Mouse (Mus musculus) limb, embryonic 10.5 days (tissue): ENCODE data around the gene Scd3. TPM values are rescaled to one million over a fixed set of nuclear protein-coding genes. Genes with fewer than 3 reads are reported as not detected.
A peak's percentile ranks its signal among the peaks of the same experiment; 100 is the strongest.
"Not testable (repeated sequence)": the region's sequence is repeated elsewhere in the genome, so short reads cannot be mapped to it uniquely, and the experiment has no call there.

ENCODE experiments used
- DNase-seq: peaks from one replicate; pipeline ENCODE4 v3.0.0-alpha.2; 2017; ENCODE audit warnings: low spot score
- H3K27ac ChIP-seq: fragments of 300-500 bp; sonication (generic); 2 replicates; pipeline ENCODE4 v1.5.1; 2016; ENCODE audit warnings: mild to moderate bottlenecking
- H3K27me3 ChIP-seq: fragments of 300-500 bp; sonication (generic); 2 replicates; pipeline ENCODE4 v1.6.1; 2016; ENCODE audit warnings: low read depth, mild to moderate bottlenecking; ENCODE audit not compliant: poor library complexity, severe bottlenecking
- H3K36me3 ChIP-seq: fragments of 300-500 bp; sonication (generic); 2 replicates; pipeline ENCODE4 v1.6.1; 2016; ENCODE audit warnings: mild to moderate bottlenecking, moderate library complexity
- H3K4me1 ChIP-seq: fragments of 300-500 bp; sonication (generic); 2 replicates; pipeline ENCODE4 v1.6.1; 2016
- H3K4me3 ChIP-seq: fragments of 300-500 bp; sonication (generic); 2 replicates; pipeline ENCODE4 v1.5.1; 2016; ENCODE audit warnings: mild to moderate bottlenecking, moderate library complexity
- H3K9me3 ChIP-seq: fragments of 300-500 bp; sonication (generic); replicated peaks from 2 replicates; pipeline ENCODE4 v1.6.1; 2016; ENCODE audit warnings: mild to moderate bottlenecking
- WGBS: fragments of 180-500 bp; shearing (Covaris S2); methylation state at CpG from one replicate; pipeline ENCODE4 v1.1.7; 2016; 5-methylcytosine and 5-hydroxymethylcytosine counted together
- polyA plus RNA-seq: library from polyadenylated mRNA; unstranded; fragments of >200 nt; fragmentation: Nextera tagmentation; extraction: Ambion mirVana; gene quantifications from 2 replicates; pipeline ENCODE4 v1.2.1, GENCODE M21; 2016

Gene Scd3
- polyA plus RNA-seq, 1 experiment from 2014 or later = 0.41 TPM

DNA sequence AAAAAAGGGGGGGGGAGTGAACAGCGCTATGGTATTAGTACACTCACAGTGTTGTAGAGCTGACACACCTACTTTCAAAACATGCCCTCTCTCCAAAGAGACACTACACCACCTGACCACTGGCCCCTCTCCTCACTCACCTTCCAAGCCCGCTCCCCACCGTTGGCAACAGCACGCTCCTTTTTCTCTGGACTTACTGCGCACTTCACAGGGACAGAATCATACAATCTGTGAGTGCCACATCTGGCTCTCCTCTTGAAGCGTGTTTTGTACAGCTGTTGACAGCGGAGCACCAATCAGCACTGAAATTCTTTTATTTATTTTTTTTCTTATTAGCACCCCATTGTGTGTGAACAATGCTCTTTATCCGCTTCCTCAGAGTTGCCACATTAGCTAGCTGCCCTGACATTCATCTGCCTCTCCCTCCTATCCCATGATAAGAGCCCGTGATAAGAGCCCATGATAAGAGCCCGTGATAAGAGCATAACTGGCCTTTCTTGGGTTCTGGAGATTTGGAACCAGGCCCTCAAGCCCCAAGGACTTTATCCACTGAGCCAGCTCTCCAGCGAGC, 43.4 kb downstream of the Scd3 start:
- Histone ChIP-seq H3K4me1 (peaks cover 29% of the 10 kb centered on the region), H3K27ac (no peak overlapping the region), H3K36me3 (no peaks in the 10 kb centered on the region), H3K4me3 (no peak overlapping the region), H3K9me3 (no peaks in the 10 kb centered on the region), H3K27me3 (no peaks in the 10 kb centered on the region)
- no peak for DNase-seq
- 56% methylated on average over 11 of the region's 11 CpGs for WGBS

GRCm38 (mm10) chr19:44247281-44248080, 44.4 kb downstream of the Scd3 start:
- peak; percentile 55 for DNase-seq
- H3K36me3 ChIP-seq = no peaks in the 10 kb centered on the region
- H3K27ac ChIP-seq = peak overlapping the region; percentile 87
- no peaks in the 10 kb centered on the region for H3K27me3 ChIP-seq
- H3K4me1 ChIP-seq = peaks cover 39% of the 10 kb centered on the region
- WGBS = 2% methylated on average over 25 of the region's 25 CpGs
- H3K9me3 ChIP-seq = no peaks in the 10 kb centered on the region
- H3K4me3 ChIP-seq = peak overlapping the region; percentile 55

DNA sequence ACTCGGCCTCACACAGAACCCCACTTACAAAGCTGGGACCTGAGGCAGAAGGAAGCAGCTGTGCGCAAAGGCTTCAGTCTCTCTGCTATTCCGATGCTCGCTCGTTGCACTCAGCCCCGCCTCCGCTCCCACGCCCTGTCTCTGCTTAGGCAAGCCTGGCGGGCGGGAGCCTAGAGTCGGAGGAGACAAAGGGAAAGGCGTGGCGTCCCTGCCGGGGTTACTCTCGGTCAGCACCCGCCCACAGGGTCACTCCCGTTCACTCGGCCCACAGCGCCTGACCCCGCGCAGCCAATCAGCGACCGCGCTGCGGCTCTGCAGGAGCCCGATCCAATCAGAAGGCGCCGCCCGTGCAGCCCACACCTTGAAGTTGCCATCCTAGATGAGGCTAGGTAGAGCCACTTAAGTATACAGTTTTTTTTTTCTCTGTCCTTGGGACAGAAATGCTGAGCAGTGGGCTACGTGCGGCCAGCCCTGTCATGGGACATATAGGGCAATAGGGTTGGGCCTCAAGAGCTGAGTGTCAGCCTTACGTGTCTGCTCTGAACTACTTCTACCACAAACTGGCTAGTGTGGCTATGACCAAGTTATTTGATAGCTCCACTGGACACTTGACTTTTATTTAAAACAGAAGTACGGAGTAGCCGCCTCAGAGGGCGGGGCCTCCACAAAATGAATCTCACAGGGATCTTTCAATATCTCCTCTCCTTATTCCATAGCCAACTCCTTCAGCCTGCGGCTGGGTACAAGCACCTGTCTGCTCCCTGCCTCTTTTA, 45.2 kb downstream of the Scd3 start:
- H3K4me3 ChIP-seq = peak overlapping the region; percentile 55
- peaks cover 44% of the 10 kb centered on the region for H3K4me1 ChIP-seq
- DNase-seq = peak; percentile 99
- 3% methylated on average over 36 of the region's 36 CpGs for WGBS
- H3K27me3 ChIP-seq = no peaks in the 10 kb centered on the region
- no peaks in the 10 kb centered on the region for H3K36me3 ChIP-seq
- no peaks in the 10 kb centered on the region for H3K9me3 ChIP-seq
- H3K27ac ChIP-seq = peak overlapping the region; percentile 87

GRCm38 (mm10) chr19:44248854-44249351, 45.8 kb downstream of the Scd3 start:
- DNase-seq = no peak
- H3K27ac ChIP-seq = peak overlapping the region; percentile 87
- H3K36me3 ChIP-seq = no peaks in the 10 kb centered on the region
- no peaks in the 10 kb centered on the region for H3K9me3 ChIP-seq
- 75% methylated on average over 11 of the region's 11 CpGs for WGBS
- H3K4me1 ChIP-seq = peaks cover 44% of the 10 kb centered on the region
- H3K4me3 ChIP-seq = peak overlapping the region; percentile 55
- no peaks in the 10 kb centered on the region for H3K27me3 ChIP-seq

- H3K36me3 ChIP-seq, H3K9me3 ChIP-seq, DNase-seq, H3K27ac ChIP-seq, H3K27me3 ChIP-seq, H3K4me3 ChIP-seq: not testable (repeated sequence)
- H3K4me1 ChIP-seq = peaks cover 41% of the 10 kb centered on the region
- 91% methylated on average over 6 of the region's 6 CpGs for WGBS
Measured at GRCm38 (mm10) chr19:44251138-44251537, 48.1 kb downstream of the Scd3 start.

- Histone ChIP-seq H3K27me3 (no peaks in the 10 kb centered on the region), H3K4me3 (no peak overlapping the region), H3K27ac (no peak overlapping the region; the same call in 1 of the 2 replicates), H3K36me3 (no peaks in the 10 kb centered on the region), H3K4me1 (peaks cover 36% of the 10 kb centered on the region), H3K9me3 (no peaks in the 10 kb centered on the region)
- 67% methylated on average over 12 of the region's 12 CpGs for WGBS
- DNase-seq = no peak
Measured at GRCm38 (mm10) chr19:44251936-44252558, 49.0 kb downstream of the Scd3 start.

- H3K4me3 ChIP-seq, H3K9me3 ChIP-seq, DNase-seq, H3K27me3 ChIP-seq, H3K27ac ChIP-seq, H3K36me3 ChIP-seq: not testable (repeated sequence)
- WGBS = 83% methylated on average over 4 of the region's 4 CpGs
- H3K4me1 ChIP-seq = peaks cover 21% of the 10 kb centered on the region
Measured at GRCm38 (mm10) chr19:44254106-44254505, 51.0 kb downstream of the Scd3 start.

- 91% methylated on average over 13 of the region's 13 CpGs for WGBS
- no peaks in the 10 kb centered on the region for H3K9me3 ChIP-seq
Measured at GRCm38 (mm10) chr19:44257377-44257966, 54.4 kb downstream of the Scd3 start.

DNA sequence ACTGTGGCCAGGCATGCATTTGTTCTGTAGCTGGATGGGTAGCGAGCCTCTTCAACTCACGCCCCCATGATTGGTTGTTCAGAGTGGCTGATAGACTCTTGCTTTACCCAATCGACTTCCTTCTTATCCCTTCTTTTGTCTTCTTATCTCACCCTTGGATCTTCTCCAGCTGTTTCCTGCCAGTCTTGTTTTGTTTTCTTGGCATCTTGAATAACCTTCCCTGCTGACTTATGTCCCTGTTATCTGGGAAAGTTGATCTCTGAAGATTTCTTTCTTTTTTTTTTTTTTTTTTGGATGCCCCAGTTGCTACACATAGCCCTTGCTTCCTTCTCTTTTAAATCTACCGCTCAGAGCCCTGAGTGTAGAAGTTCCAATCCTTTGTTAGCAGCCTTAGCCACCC, 56.4 kb downstream of the Scd3 start:
- Histone ChIP-seq H3K36me3 (no peaks in the 10 kb centered on the region), H3K4me1 (0 out of 2 replicates have a peak, but pooled peaks cover 7% of the 10 kb centered on the region), H3K9me3 (no peaks in the 10 kb centered on the region), H3K27me3 (no peaks in the 10 kb centered on the region), H3K4me3 (no peak overlapping the region), H3K27ac (no peak overlapping the region)
- 91% methylated on average over 4 of the region's 4 CpGs for WGBS
- no peak for DNase-seq

More at GRCm38 (mm10) chr19:44257377-44257966, 54.4 kb downstream of the Scd3 start:
- Histone ChIP-seq H3K4me3 (no peak overlapping the region), H3K27me3 (no peaks in the 10 kb centered on the region), H3K4me1 (peaks cover 8% of the 10 kb centered on the region), H3K36me3 (no peaks in the 10 kb centered on the region), H3K27ac (no peak overlapping the region)
- DNase-seq = no peak

DNA sequence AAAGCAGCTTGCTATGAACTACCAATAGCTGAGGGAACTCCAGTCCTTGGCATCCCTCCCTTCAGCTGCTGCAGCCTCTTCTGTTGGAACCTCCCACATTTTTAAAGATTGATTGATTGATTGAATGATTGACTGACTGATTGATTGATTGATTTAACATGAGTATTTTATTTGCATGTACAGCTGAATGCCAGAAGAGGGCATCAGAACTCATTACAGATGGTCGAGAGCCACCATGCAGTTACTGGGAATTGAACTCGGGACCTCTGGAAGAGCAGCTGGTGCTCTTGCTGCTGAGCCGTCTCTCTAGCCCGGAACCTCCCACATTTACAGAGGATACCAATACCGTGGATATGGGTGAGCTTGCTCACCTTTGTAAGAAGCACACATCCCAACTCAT, 57.4 kb downstream of the Scd3 start:
- no peaks in the 10 kb centered on the region for H3K27me3 ChIP-seq
- peaks cover 14% of the 10 kb centered on the region for H3K4me1 ChIP-seq
- WGBS = 82% methylated on average over 5 of the region's 5 CpGs
- no peaks in the 10 kb centered on the region for H3K36me3 ChIP-seq
- DNase-seq = no peak
- H3K4me3 ChIP-seq = no peak overlapping the region
- H3K27ac ChIP-seq = no peak overlapping the region
- no peaks in the 10 kb centered on the region for H3K9me3 ChIP-seq

- Histone ChIP-seq H3K9me3 (no peaks in the 10 kb centered on the region), H3K27me3 (no peaks in the 10 kb centered on the region), H3K4me1 (peaks cover 26% of the 10 kb centered on the region), H3K4me3 (no peak overlapping the region), H3K27ac (no peak overlapping the region), H3K36me3 (no peaks in the 10 kb centered on the region)
- no peak for DNase-seq
- WGBS = 85% methylated on average over 7 of the region's 7 CpGs
Measured at GRCm38 (mm10) chr19:44261774-44262173, 58.7 kb downstream of the Scd3 start.

DNA sequence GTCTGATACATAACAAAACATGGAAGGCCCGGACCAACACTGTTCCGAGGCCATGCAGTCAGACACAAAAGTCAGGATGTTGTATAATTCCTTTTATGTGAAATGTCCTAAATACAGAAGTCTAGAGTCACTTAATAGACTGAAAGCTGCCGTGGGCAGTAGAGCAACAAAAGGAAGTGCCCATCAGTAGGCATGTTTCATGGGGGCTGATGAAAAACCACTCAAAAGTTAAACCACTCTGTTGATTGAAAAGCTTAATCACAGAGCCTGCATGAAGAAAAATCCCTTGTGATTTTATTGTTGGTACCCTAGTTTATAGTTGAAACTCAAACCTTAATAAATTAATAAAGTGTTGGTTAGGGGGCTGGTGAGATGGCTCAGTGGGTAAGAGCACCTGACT, 60.5 kb downstream of the Scd3 start:
- H3K4me3 ChIP-seq = no peak overlapping the region
- no peak overlapping the region for H3K27ac ChIP-seq
- H3K27me3 ChIP-seq = no peaks in the 10 kb centered on the region
- DNase-seq = no peak
- WGBS = 84% methylated on average over 3 of the region's 3 CpGs
- H3K36me3 ChIP-seq = no peaks in the 10 kb centered on the region
- H3K9me3 ChIP-seq = no peaks in the 10 kb centered on the region
- peaks cover 39% of the 10 kb centered on the region for H3K4me1 ChIP-seq
